Mouse (Mus musculus) heart, embryonic 15.5 days (tissue): Measurements from ENCODE around the gene Extl2. TPM values are rescaled to one million over a fixed set of nuclear protein-coding genes. Genes with fewer than 3 reads are reported as not detected.

Source experiments
- ATAC-seq: fragments of 200-750 bp; cut with Nextera tagmentation; replicated peaks from 2 replicates; pipeline ENCODE4 v1.8.0; 2017; ENCODE audit warnings: low read depth, moderate TSS enrichment; ENCODE audit not compliant: insufficient number of reproducible peaks, insufficient read depth, low FRiP score
- H3K27ac ChIP-seq: fragments of 300-500 bp; sonication (generic); 2 replicates; pipeline ENCODE4 v1.5.1; 2015; ENCODE audit warnings: mild to moderate bottlenecking, inconsistent platforms
- H3K27me3 ChIP-seq: fragments of 300-500 bp; sonication (generic); 2 replicates; pipeline ENCODE4 v1.6.1; 2015; ENCODE audit warnings: inconsistent platforms
- H3K36me3 ChIP-seq: fragments of 300-500 bp; sonication (generic); 2 replicates; pipeline ENCODE4 v1.6.1; 2015; ENCODE audit warnings: mild to moderate bottlenecking, inconsistent platforms
- H3K4me1 ChIP-seq: fragments of 300-500 bp; sonication (generic); replicated peaks from 2 replicates; pipeline ENCODE4 v1.6.1; 2015; ENCODE audit warnings: inconsistent platforms
- H3K4me2 ChIP-seq: fragments of 300-500 bp; sonication (generic); 2 replicates; pipeline ENCODE4 v1.6.1; 2015; ENCODE audit warnings: inconsistent platforms, mild to moderate bottlenecking, moderate library complexity
- H3K4me3 ChIP-seq: fragments of 300-500 bp; sonication (generic); 2 replicates; pipeline ENCODE4 v1.5.1; 2015; ENCODE audit warnings: mild to moderate bottlenecking, inconsistent platforms
- H3K9ac ChIP-seq: fragments of 300-500 bp; sonication (generic); 2 replicates; pipeline ENCODE4 v1.6.1; 2015; ENCODE audit warnings: mild to moderate bottlenecking, inconsistent platforms
- H3K9me3 ChIP-seq: fragments of 300-500 bp; sonication (generic); replicated peaks from 2 replicates; pipeline ENCODE4 v1.6.1; 2016; ENCODE audit warnings: inconsistent platforms
- WGBS: fragments of 180-500 bp; shearing (Covaris S2); methylation state at CpG from one replicate; pipeline ENCODE4 v1.1.7; 2015; ENCODE audit warnings: mixed read lengths; 5-methylcytosine and 5-hydroxymethylcytosine counted together
- polyA plus RNA-seq: library from polyadenylated mRNA; unstranded; fragments of >200 nt; fragmentation: Nextera tagmentation; extraction: Ambion mirVana; gene quantifications from 2 replicates; pipeline ENCODE4 v1.2.1, GENCODE M21; 2015

Extl2 gene
- polyA plus RNA-seq, 1 experiment from 2014 or later, result 19.0 TPM

- Histone ChIP-seq H3K9me3 (no peaks in the 10 kb centered on the region), H3K36me3 (no peaks in the 10 kb centered on the region), H3K27ac (no peak overlapping the region), H3K27me3 (no peaks in the 10 kb centered on the region), H3K4me1 (no peaks in the 10 kb centered on the region; the same call in 1 of the 2 replicates), H3K9ac (no peak overlapping the region), H3K4me3 (no peak overlapping the region), H3K4me2 (no peak overlapping the region)
- no peak for ATAC-seq
- 54% methylated on average over 3 of the region's 3 CpGs for WGBS
Observed at GRCm38 (mm10) chr3:116033871-116034222, 26.6 kb downstream of the Extl2 start.

- Histone ChIP-seq H3K9me3 (no peaks in the 10 kb centered on the region), H3K4me1 (no peaks in the 10 kb centered on the region), H3K4me2 (no peak overlapping the region), H3K4me3 (no peak overlapping the region), H3K36me3 (no peaks in the 10 kb centered on the region), H3K27me3 (no peaks in the 10 kb centered on the region), H3K27ac (no peak overlapping the region), H3K9ac (no peak overlapping the region)
- no peak for ATAC-seq
- WGBS, result 65% methylated on average over 3 of the region's 3 CpGs
Observed at GRCm38 (mm10) chr3:116040776-116041175, 33.5 kb downstream of the Extl2 start.

GRCm38 (mm10) chr3:116046000-116046399 lies 38.7 kb downstream of the Extl2 start:
- no peaks in the 10 kb centered on the region for H3K36me3 ChIP-seq
- H3K4me2 ChIP-seq, result no peak overlapping the region
- 72% methylated on average over 2 of the region's 2 CpGs for WGBS
- ATAC-seq, result no peak
- no peak overlapping the region for H3K9ac ChIP-seq
- no peak overlapping the region for H3K27ac ChIP-seq
- no peaks in the 10 kb centered on the region for H3K27me3 ChIP-seq
- no peaks in the 10 kb centered on the region for H3K9me3 ChIP-seq
- no peaks in the 10 kb centered on the region for H3K4me1 ChIP-seq
- no peak overlapping the region for H3K4me3 ChIP-seq

GRCm38 (mm10) chr3:116047034-116047433 lies 39.8 kb downstream of the Extl2 start:
- no peak overlapping the region for H3K4me2 ChIP-seq
- H3K36me3 ChIP-seq, result no peaks in the 10 kb centered on the region
- H3K27ac ChIP-seq, result no peak overlapping the region
- no peaks in the 10 kb centered on the region for H3K9me3 ChIP-seq
- H3K4me3 ChIP-seq, result no peak overlapping the region
- H3K27me3 ChIP-seq, result no peaks in the 10 kb centered on the region
- no peaks in the 10 kb centered on the region for H3K4me1 ChIP-seq
- ATAC-seq, result no peak
- WGBS, result 50% methylated on average over 5 of the region's 5 CpGs
- no peak overlapping the region for H3K9ac ChIP-seq

GRCm38 (mm10) chr3:116057078-116057477 lies 49.8 kb downstream of the Extl2 start:
- H3K9ac ChIP-seq, result no peak overlapping the region
- no peaks in the 10 kb centered on the region for H3K27me3 ChIP-seq
- no peak overlapping the region for H3K27ac ChIP-seq
- no peaks in the 10 kb centered on the region for H3K36me3 ChIP-seq
- no peak for ATAC-seq
- WGBS, result 74% methylated on average over 6 of the region's 6 CpGs
- no peaks in the 10 kb centered on the region for H3K4me1 ChIP-seq
- H3K9me3 ChIP-seq, result no peaks in the 10 kb centered on the region
- no peak overlapping the region for H3K4me3 ChIP-seq
- no peak overlapping the region for H3K4me2 ChIP-seq

- WGBS, result 85% methylated on average over 5 of the region's 5 CpGs
Observed at GRCm38 (mm10) chr3:116060320-116060719, 53.1 kb downstream of the Extl2 start.

GRCm38 (mm10) chr3:116062141-116062540 lies 54.9 kb downstream of the Extl2 start:
- H3K4me1 ChIP-seq, result no peaks in the 10 kb centered on the region
- no peak for ATAC-seq
- 80% methylated on average over 2 of the region's 2 CpGs for WGBS
- H3K4me3 ChIP-seq, result no peak overlapping the region
- no peaks in the 10 kb centered on the region for H3K9me3 ChIP-seq
- no peak overlapping the region for H3K27ac ChIP-seq
- H3K9ac ChIP-seq, result no peak overlapping the region
- no peaks in the 10 kb centered on the region for H3K27me3 ChIP-seq
- H3K4me2 ChIP-seq, result no peak overlapping the region
- no peaks in the 10 kb centered on the region for H3K36me3 ChIP-seq

More at GRCm38 (mm10) chr3:116060320-116060719, 53.1 kb downstream of the Extl2 start:
- no peak overlapping the region for H3K9ac ChIP-seq
- no peak overlapping the region for H3K27ac ChIP-seq
- H3K4me1 ChIP-seq, result no peaks in the 10 kb centered on the region
- H3K36me3 ChIP-seq, result no peaks in the 10 kb centered on the region
- H3K27me3 ChIP-seq, result no peaks in the 10 kb centered on the region
- no peak overlapping the region for H3K4me3 ChIP-seq
- H3K4me2 ChIP-seq, result no peak overlapping the region
- ATAC-seq, result no peak
- H3K9me3 ChIP-seq, result no peaks in the 10 kb centered on the region

GRCm38 (mm10) chr3:116072584-116072983 lies 65.3 kb downstream of the Extl2 start:
- no peak overlapping the region for H3K9ac ChIP-seq

GRCm38 (mm10) chr3:116076739-116077138 lies 69.5 kb downstream of the Extl2 start:
- H3K9me3 ChIP-seq, result no peaks in the 10 kb centered on the region
- no peak for ATAC-seq
- peaks cover 23% of the 10 kb centered on the region for H3K4me1 ChIP-seq
- H3K36me3 ChIP-seq, result no peaks in the 10 kb centered on the region
- 75% methylated on average over 2 of the region's 2 CpGs for WGBS
- H3K27ac ChIP-seq, result no peak overlapping the region
- H3K9ac ChIP-seq, result no peak overlapping the region
- H3K27me3 ChIP-seq, result no peaks in the 10 kb centered on the region
- no peak overlapping the region for H3K4me2 ChIP-seq
- H3K4me3 ChIP-seq, result no peak overlapping the region

More at GRCm38 (mm10) chr3:116072584-116072983, 65.3 kb downstream of the Extl2 start:
- peak; percentile 58; the same call in 1 of the 2 replicates for ATAC-seq
- no peak overlapping the region for H3K4me3 ChIP-seq
- WGBS, result 30% methylated on average over 2 of the region's 2 CpGs
- H3K27me3 ChIP-seq, result no peaks in the 10 kb centered on the region
- no peak overlapping the region for H3K4me2 ChIP-seq
- H3K9me3 ChIP-seq, result no peaks in the 10 kb centered on the region
- H3K36me3 ChIP-seq, result no peaks in the 10 kb centered on the region
- peaks cover 19% of the 10 kb centered on the region for H3K4me1 ChIP-seq
- peak overlapping the region; percentile 77 for H3K27ac ChIP-seq

- WGBS, result 63% methylated on average over 4 of the region's 4 CpGs
- Histone ChIP-seq H3K27me3 (no peaks in the 10 kb centered on the region), H3K27ac (no peak overlapping the region), H3K9ac (no peak overlapping the region), H3K4me1 (peaks cover 21% of the 10 kb centered on the region), H3K4me3 (no peak overlapping the region), H3K4me2 (no peak overlapping the region), H3K9me3 (no peaks in the 10 kb centered on the region), H3K36me3 (no peaks in the 10 kb centered on the region)
- no peak for ATAC-seq
Observed at GRCm38 (mm10) chr3:116078490-116078889, 71.2 kb downstream of the Extl2 start.
